Mouse (Mus musculus) neural tube, embryonic 13.5 days (tissue): Measurements from ENCODE around the gene Magi2. TPM values are rescaled to one million over a fixed set of nuclear protein-coding genes. Genes with fewer than 3 reads are reported as not detected.

Experiments used
- ATAC-seq: fragments of 200-750 bp; cut with Nextera tagmentation; 2 replicates; pipeline ENCODE4 v1.8.0; 2017; ENCODE audit warnings: low read depth, mild to moderate bottlenecking, moderate TSS enrichment, moderate library complexity
- H3K27ac ChIP-seq: fragments of 300-500 bp; sonication (generic); replicated peaks from 2 replicates; pipeline ENCODE4 v1.5.1; 2015; ENCODE audit warnings: moderate library complexity, mild to moderate bottlenecking, inconsistent platforms
- H3K27me3 ChIP-seq: fragments of 300-500 bp; sonication (generic); 2 replicates; pipeline ENCODE4 v1.6.1; 2015; ENCODE audit warnings: mild to moderate bottlenecking, inconsistent platforms
- H3K36me3 ChIP-seq: fragments of 300-500 bp; sonication (generic); 2 replicates; pipeline ENCODE4 v1.6.1; 2015; ENCODE audit warnings: mild to moderate bottlenecking, inconsistent platforms
- H3K4me1 ChIP-seq: fragments of 300-500 bp; sonication (generic); replicated peaks from 2 replicates; pipeline ENCODE4 v1.6.1; 2015; ENCODE audit warnings: inconsistent platforms
- H3K4me2 ChIP-seq: fragments of 300-500 bp; sonication (generic); 2 replicates; pipeline ENCODE4 v1.6.1; 2015; ENCODE audit warnings: inconsistent platforms, mild to moderate bottlenecking, moderate library complexity
- H3K4me3 ChIP-seq: fragments of 300-500 bp; sonication (generic); 2 replicates; pipeline ENCODE4 v1.5.1; 2015; ENCODE audit warnings: mild to moderate bottlenecking, inconsistent platforms
- H3K9ac ChIP-seq: fragments of 300-500 bp; sonication (generic); 2 replicates; pipeline ENCODE4 v1.6.1; 2015; ENCODE audit warnings: moderate library complexity, mild to moderate bottlenecking, inconsistent platforms
- H3K9me3 ChIP-seq: fragments of 300-500 bp; sonication (generic); 2 replicates; pipeline ENCODE4 v1.6.1; 2016; ENCODE audit warnings: inconsistent platforms
- WGBS: fragments of 180-500 bp; shearing (Covaris S2); methylation state at CpG from one replicate; pipeline ENCODE4 v1.1.7; 2015; 5-methylcytosine and 5-hydroxymethylcytosine counted together
- polyA plus RNA-seq: library from polyadenylated mRNA; unstranded; fragments of >200 nt; fragmentation: Nextera tagmentation; extraction: Ambion mirVana; gene quantifications from 2 replicates; pipeline ENCODE4 v1.2.1, GENCODE M21; 2015

Magi2 gene
- polyA plus RNA-seq, 1 experiment from 2014 or later, result 23.1 TPM

DNA sequence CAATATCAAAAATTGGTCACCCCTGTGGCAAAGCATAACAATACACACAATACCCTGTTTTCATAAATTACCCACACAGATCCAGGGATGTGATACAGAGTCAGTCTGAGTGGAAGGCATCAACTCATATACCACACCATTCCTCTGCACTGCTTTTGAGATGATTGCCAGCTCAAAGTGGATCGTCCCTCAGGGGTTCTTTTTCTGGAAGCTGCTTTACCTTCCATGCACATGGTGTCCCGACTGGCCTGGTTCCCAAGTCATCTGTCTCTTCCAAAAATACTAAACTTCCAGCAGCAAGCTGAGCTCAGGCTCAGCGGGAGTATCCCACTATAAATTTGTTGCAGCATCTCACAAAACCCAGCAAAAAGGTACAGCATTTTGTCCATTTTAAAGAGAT lies 882.7 kb downstream of the Magi2 start:
- 89% methylated on average over 3 of the region's 3 CpGs for WGBS

DNA sequence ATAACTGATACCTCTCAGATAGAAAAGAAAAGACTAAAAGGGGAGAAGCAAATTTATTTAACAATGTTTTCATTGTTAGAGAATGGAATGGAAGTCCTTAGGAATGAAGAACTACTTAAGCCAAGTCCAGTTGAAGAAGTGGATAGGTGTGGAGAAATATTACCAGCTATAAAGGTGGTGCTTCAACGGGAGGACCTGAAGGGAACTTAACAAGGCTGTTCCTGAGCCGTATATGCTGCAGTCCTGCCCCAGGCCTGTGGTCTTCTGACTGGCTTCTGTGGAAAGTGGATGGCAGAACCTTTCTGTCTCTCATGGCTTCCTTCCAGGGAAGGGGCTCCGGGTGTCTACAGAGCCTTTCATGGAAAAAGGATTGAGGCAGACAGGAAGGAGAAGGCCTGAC lies 890.3 kb downstream of the Magi2 start:
- no peaks in the 10 kb centered on the region for H3K36me3 ChIP-seq
- ATAC-seq, result no peak
- no peak overlapping the region for H3K27ac ChIP-seq
- no peaks in the 10 kb centered on the region for H3K4me1 ChIP-seq
- H3K4me2 ChIP-seq, result no peak overlapping the region
- H3K4me3 ChIP-seq, result no peak overlapping the region
- 84% methylated on average over 3 of the region's 3 CpGs for WGBS
- H3K9ac ChIP-seq, result no peak overlapping the region
- no peaks in the 10 kb centered on the region for H3K9me3 ChIP-seq
- no peaks in the 10 kb centered on the region for H3K27me3 ChIP-seq

More for the DNA sequence above, 882.7 kb downstream of the Magi2 start:
- Histone ChIP-seq H3K9ac (no peak overlapping the region), H3K4me1 (peaks cover 10% of the 10 kb centered on the region), H3K27me3 (no peaks in the 10 kb centered on the region), H3K36me3 (no peaks in the 10 kb centered on the region), H3K4me2 (no peak overlapping the region), H3K9me3 (no peaks in the 10 kb centered on the region), H3K4me3 (no peak overlapping the region), H3K27ac (no peak overlapping the region)
- ATAC-seq, result no peak

DNA sequence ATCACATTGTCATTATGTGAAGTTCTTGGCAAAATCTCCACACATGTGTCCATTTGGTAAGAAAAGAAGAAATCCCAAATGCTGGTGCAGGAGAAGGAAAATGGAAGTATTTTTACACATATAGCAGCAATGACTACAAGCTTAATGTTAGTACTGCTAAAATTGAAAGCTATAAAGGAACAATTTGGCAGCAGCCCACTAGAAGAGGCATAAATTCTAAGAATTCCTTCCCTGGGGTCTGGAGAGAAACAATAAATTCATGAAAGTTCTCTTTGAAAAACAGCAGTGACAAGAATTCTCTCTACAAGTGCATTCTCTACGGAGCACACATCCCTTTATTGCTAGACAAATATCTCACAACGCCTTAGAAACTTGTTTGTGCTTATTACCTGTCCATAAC lies 913.4 kb downstream of the Magi2 start:
- Histone ChIP-seq H3K4me3 (no peak overlapping the region), H3K4me1 (peaks cover 28% of the 10 kb centered on the region), H3K9ac (no peak overlapping the region), H3K36me3 (no peaks in the 10 kb centered on the region), H3K27me3 (no peaks in the 10 kb centered on the region), H3K27ac (0 out of 2 replicates have a peak overlapping the region, but pooled peaks have one; percentile 29), H3K9me3 (no peaks in the 10 kb centered on the region), H3K4me2 (peak overlapping the region; percentile 19; the same call in 1 of the 2 replicates)
- 53% methylated on average over 2 of the region's 2 CpGs for WGBS
- ATAC-seq, result no peak

DNA sequence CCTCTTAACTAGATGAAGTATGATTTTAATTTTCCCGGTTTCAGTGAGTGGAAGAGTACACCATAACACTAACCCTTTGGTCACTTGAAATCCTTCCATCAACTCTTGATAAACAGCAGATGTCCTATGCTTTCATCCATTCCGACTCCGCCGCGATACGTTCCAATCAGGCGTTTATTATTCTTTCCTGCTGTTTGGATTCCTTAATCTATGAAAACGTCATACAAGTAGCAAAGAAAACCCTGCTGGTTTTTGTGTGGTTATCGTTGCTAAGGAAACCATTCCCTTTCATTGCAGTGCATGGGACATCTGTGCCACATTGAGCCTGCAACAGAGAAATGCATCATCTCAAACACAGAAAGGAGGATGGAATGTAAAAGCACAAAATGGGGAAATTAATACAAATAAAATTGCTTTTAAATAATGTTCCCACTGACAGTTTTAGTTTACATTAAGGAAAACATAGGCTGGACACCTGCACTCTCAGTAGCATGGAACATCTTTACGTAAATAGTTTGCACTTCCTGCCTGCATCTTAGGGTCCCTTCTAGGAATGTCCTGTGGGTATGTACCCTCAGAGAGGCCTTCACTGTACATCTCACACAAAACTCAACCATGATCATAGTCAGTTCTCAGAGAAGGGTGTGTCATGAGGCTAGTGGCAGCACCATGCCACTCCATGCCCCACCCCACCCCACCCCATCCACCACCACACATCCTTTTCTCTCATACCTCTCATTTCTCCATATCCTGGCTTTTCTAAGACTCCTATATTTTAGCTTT lies 914.0 kb downstream of the Magi2 start:
- no peak overlapping the region for H3K4me3 ChIP-seq
- 0 out of 2 replicates have a peak overlapping the region, but pooled peaks have one; percentile 29 for H3K27ac ChIP-seq
- H3K9me3 ChIP-seq, result no peaks in the 10 kb centered on the region
- H3K9ac ChIP-seq, result no peak overlapping the region
- H3K4me1 ChIP-seq, result peaks cover 28% of the 10 kb centered on the region
- H3K4me2 ChIP-seq, result peak overlapping the region; percentile 19; the same call in 1 of the 2 replicates
- ATAC-seq, result no peak
- no peaks in the 10 kb centered on the region for H3K36me3 ChIP-seq
- 40% methylated on average over 10 of the region's 10 CpGs for WGBS
- no peaks in the 10 kb centered on the region for H3K27me3 ChIP-seq

DNA sequence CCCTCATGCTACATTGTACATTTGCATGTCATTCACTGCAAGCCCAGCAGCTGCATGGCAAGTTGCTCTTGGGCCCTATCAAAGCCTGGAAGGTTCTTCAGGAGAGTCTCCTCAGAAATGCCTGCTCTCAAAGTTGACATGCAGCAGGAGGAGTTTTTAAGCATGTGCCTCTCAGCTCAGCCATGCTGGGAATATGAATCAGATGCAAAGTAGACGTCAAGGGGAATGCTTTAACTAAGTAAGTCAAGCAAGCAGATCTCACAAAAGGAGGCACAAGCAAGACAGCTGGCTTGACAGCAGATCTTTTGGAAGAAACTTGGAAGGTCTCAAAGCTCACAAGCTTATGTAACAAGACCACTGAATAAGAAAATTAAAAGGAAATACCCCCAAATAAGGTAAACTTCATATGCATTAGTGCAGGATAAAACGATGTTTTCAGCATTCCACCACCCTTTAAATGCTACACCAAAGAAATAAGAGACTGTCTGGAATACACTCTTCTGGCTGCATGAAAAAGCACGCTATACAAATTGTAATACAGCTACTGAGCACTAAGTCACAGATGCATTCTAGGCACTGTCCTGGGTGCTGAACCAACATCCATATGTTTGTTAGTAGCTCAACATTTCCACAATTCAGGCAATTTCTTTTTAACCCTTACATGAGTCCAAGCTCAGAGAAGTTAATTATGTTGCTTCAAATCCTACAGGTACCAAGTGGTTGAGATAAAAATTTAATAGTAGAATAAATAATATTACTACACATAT lies 926.7 kb downstream of the Magi2 start:
- Histone ChIP-seq H3K36me3 (no peaks in the 10 kb centered on the region), H3K27me3 (no peaks in the 10 kb centered on the region), H3K9ac (no peak overlapping the region), H3K4me2 (no peak overlapping the region), H3K4me3 (no peak overlapping the region), H3K9me3 (no peaks in the 10 kb centered on the region), H3K27ac (no peak overlapping the region), H3K4me1 (no peaks in the 10 kb centered on the region)
- WGBS, result 53% methylated on average over 3 of the region's 3 CpGs
- no peak for ATAC-seq

DNA sequence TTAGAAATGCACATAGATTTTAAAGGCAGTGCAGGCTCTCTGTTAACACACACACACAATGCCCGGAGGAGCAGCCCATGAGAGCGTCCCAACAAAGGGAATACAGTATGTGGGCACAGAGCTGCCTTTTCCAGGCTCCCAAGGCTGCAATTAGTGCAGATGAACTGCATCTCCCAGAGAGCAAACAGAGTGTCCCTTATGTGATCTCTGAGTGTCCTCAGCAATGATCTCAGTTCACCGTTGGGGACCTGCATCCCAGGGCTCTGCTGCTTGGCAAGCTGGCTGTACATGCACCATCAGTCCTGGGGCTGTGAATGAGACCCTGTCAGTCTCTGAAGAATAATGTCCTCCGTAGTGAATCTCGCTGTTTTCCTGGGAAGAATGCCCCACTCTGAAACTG lies 969.9 kb downstream of the Magi2 start:
- 9% methylated on average over 5 of the region's 5 CpGs for WGBS
- ATAC-seq, result peak; percentile 96
- 0 out of 2 replicates have a peak, but pooled peaks cover 3% of the 10 kb centered on the region for H3K36me3 ChIP-seq
- peak overlapping the region; percentile 78 for H3K27ac ChIP-seq
- peak overlapping the region; percentile 17 for H3K4me2 ChIP-seq
- H3K27me3 ChIP-seq, result no peaks in the 10 kb centered on the region
- H3K4me3 ChIP-seq, result no peak overlapping the region
- peaks cover 24% of the 10 kb centered on the region for H3K4me1 ChIP-seq
- no peak overlapping the region for H3K9ac ChIP-seq
- H3K9me3 ChIP-seq, result no peaks in the 10 kb centered on the region

DNA sequence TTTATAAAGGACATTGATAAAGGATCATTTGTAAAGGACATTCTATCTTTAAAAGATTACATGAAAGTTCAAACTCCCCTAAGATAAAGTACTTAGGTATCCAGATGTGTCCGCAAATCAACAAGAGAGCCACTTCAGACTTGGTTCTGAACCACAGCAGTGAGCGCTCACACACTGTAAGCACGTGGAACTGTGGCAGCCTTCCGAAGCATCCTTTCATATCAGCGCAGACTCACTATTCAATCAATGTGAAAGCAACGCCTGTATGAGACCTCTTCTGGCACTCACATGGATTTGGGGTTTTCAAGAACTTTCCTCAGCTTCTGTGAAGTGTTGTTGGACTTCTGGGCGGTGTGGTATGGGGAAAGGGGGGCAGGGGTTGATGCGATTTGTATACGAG lies 970.6 kb downstream of the Magi2 start:
- peak; percentile 70; the same call in 1 of the 2 replicates for ATAC-seq
- Histone ChIP-seq H3K36me3 (0 out of 2 replicates have a peak, but pooled peaks cover 3% of the 10 kb centered on the region), H3K4me3 (no peak overlapping the region), H3K27ac (peak overlapping the region; percentile 78), H3K4me1 (peaks cover 24% of the 10 kb centered on the region), H3K9ac (no peak overlapping the region), H3K9me3 (no peaks in the 10 kb centered on the region), H3K4me2 (peak overlapping the region; percentile 17), H3K27me3 (no peaks in the 10 kb centered on the region)
- 47% methylated on average over 9 of the region's 9 CpGs for WGBS

DNA sequence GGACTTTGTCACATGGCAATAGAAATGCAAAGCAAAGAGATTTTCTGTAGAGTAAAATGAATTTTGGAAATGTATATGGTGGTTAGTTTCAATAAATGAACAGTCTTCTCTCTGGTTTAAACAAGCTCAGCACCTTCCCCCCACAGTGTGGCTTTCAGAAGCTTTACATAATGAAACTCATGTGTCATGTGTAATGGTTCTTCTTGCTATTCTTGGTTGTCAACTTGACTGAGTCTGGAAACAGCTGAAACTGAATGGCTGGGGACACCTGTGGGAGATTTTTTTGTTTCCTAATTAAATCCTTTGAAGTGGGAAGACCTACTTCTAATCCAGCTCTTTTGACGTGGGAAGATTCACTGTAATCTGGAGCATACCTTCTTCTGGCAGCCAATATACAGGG lies 974.5 kb downstream of the Magi2 start:
- ATAC-seq, result no peak
- Histone ChIP-seq H3K9ac (no peak overlapping the region), H3K9me3 (no peaks in the 10 kb centered on the region), H3K36me3 (no peaks in the 10 kb centered on the region), H3K27ac (no peak overlapping the region), H3K4me2 (no peak overlapping the region), H3K27me3 (no peaks in the 10 kb centered on the region), H3K4me3 (no peak overlapping the region), H3K4me1 (peaks cover 19% of the 10 kb centered on the region)
- 73% methylated on average over 1 of the region's 1 CpGs for WGBS

DNA sequence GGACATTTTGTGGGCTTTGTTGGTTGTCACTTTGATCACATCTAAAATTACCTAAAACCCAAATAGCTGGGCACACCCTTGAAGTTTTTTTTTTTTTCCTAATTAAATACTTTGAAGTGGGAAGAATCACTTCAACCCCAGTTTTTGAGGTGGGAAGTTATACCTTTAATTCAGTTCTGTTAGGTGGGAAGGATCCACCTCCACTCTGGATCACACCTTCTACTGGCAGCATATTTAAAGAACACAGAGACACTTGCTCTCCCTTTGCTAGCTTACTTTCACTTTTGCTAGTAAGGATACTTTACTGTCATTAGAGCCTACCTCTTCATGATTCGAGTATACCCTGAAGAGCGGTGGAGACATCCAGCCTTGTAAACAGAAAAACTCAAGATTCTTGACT lies 981.3 kb downstream of the Magi2 start:
- no peak for ATAC-seq
- Histone ChIP-seq H3K9me3 (no peaks in the 10 kb centered on the region), H3K27ac (no peak overlapping the region), H3K36me3 (no peaks in the 10 kb centered on the region), H3K4me1 (no peaks in the 10 kb centered on the region), H3K4me2 (no peak overlapping the region), H3K9ac (no peak overlapping the region), H3K27me3 (no peaks in the 10 kb centered on the region), H3K4me3 (no peak overlapping the region)
- 92% methylated on average over 2 of the region's 2 CpGs for WGBS

DNA sequence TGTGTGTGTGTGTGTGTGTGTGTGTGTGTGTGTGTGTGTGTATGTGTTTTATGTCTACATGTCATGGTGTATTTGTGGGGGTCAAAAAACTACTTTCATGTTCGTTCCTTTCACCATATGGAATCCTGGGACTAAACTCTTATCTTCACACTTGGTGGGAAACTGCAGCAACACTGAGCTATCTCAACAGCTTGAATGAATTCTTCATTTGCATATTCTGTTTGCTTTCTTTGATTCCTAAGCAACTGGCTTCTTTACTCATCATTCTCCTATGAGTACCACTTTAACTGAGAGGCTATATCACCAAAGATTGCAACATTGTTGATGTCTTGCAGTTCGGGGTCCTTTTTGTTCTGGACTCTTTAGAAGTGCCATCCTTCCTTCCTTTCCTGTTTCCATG lies 986.5 kb downstream of the Magi2 start:
- H3K9me3 ChIP-seq, result no peaks in the 10 kb centered on the region
- no peak overlapping the region for H3K4me2 ChIP-seq
- no peak overlapping the region for H3K27ac ChIP-seq
- no peaks in the 10 kb centered on the region for H3K4me1 ChIP-seq
- no peak overlapping the region for H3K4me3 ChIP-seq
- no peak for ATAC-seq
- H3K36me3 ChIP-seq, result peaks cover 5% of the 10 kb centered on the region; the same call in 1 of the 2 replicates
- no peak overlapping the region for H3K9ac ChIP-seq
- H3K27me3 ChIP-seq, result no peaks in the 10 kb centered on the region
- WGBS, result 80% methylated on average over 2 of the region's 2 CpGs

DNA sequence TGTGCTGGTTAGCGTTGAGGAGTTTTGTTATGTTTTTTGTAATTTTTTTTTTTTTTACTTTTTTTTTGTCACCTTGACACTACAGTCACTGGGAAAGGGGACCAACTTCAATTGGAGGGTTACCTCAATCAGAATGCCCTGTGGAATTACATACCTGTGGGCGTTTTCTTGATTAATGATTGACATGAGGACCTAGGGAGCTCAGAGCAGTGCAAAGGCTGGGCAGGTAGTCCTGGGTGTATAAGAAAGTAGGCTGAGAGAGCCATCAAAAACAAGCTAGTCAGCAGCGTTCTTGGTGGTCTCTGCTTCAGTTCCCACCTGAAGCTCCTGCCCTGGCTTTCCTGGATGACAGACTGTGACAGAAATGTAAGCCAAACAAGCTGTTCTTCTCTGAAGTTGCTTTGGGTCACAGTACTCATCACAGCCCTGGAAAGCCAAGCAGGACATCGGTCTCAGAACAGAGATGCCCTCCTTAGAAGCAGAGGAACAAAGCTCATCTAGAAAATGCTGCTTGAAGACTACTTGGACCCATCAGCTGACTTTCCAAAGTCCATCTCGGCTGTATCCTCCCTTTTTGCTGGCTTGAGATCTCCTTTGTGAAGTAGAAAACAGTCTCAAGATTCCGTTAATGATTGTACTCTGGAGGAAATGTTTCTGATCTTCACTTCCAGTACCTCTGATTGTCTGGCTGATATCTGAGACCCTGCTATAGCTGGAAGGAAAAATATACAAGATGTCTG lies 999.8 kb downstream of the Magi2 start:
- no peak for ATAC-seq
- no peaks in the 10 kb centered on the region for H3K27me3 ChIP-seq
- 89% methylated on average over 6 of the region's 6 CpGs for WGBS
- H3K4me3 ChIP-seq, result no peak overlapping the region
- no peak overlapping the region for H3K27ac ChIP-seq
- no peak overlapping the region for H3K9ac ChIP-seq
- H3K36me3 ChIP-seq, result no peaks in the 10 kb centered on the region
- H3K4me2 ChIP-seq, result no peak overlapping the region
- no peaks in the 10 kb centered on the region for H3K9me3 ChIP-seq
- peaks cover 42% of the 10 kb centered on the region for H3K4me1 ChIP-seq
